Mouse (Mus musculus) left cerebral cortex, postnatal 36 days (tissue): Measurements from ENCODE around the gene Pkib. TPM values are rescaled to one million over a fixed set of nuclear protein-coding genes. Genes with fewer than 3 reads are reported as not detected.

Experiments
- DNase-seq, 2 experiments: peaks; one replicate each; pipeline ENCODE4 v3.0.0; 2021 to 2022; ENCODE audit warnings: low spot score in 2 of 2, mixed read lengths in 1 of 2
- intact Hi-C: fragments of 180-260 bp; cut with DNase I; formaldehyde crosslinking; loops from one replicate; pipeline ENCODE4 v1.15.1; 2025
- total RNA-seq, 2 experiments: library from RNA; stranded (reverse); gene quantifications; 2 replicates each; pipeline ENCODE4 v1.2.3; 2021

Pkib gene
- total RNA-seq, 2 experiments from 2014 or later = 9.7 to 13.1 TPM

DNA sequence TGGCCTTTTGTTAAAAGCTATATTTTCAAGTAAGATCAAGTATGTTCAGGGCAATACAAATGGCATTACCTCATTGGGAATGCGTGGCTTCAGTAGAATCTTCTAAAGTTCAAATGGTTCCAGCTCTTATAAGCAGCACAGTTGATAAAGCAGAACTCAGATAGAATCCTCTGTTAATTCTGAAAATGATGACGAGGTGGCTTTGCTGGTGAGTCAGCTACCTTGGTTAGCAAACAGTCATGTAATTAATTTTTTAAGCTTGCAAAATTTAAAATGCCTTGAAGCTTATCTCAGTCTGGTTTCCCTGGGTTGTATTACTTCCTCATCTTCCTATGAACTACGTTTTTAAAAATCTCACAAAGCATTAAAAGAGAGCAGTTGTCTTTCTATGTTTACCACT is 90.6 kb downstream of the Pkib start:
- DNase-seq = no peak
- intact Hi-C loops = loop anchor here (10.0 kb wide), 1 partner anchor 188 kb away; the partner anchor contains the start of gene Serinc1

DNA sequence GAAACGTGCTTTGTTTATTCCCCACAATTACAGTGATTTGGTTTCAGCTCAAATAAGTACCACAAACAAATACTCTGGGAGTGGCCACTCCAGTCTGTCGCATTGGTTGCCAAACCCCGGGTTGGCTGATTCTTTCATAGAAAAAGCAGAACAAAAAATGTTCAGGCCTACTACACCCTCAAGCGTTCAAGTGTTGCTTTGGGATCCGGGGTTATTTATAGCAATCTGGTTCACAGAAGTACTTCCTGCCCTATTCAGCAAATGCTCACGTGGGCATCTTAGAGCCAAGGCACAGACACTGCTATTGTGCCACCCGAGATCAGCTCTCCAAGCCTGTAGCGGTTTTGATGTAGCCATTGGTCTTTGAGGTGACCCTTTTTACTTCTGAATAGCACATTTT is 95.9 kb downstream of the Pkib start:
- no peak for DNase-seq
- intact Hi-C loops = loop anchor here (10.0 kb wide), 1 partner anchor 193 kb away; the partner anchor contains the start of gene Serinc1

GRCm38 (mm10) chr10:57731672-57732071 is 99.9 kb downstream of the Pkib start:
- DNase-seq = no peak
- intact Hi-C loops = no loop called here

DNA sequence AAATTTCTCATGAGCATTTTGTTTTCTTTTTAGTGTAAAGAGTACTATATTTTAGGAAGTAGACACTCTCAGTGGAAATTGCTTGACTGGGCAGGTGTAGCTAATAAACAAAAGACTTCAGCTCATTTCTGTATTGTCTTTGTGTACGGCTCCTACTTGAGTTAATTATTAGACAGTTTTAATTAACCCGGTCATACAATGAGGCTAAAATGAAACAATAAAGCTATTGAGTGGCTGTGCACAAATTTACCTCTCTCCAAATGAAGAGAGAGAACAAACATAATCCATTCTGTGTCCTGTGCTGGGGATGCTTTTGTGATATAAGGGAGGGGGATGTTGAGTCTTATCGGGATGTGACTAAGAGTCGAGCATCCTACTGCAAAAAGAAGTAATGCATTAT is 109.0 kb downstream of the Pkib start:
- DNase-seq = no peak
- intact Hi-C loops = loop anchor here (5.0 to 10.0 kb wide), 2 partner anchors 57 to 514 kb away; partner anchors contain the start of gene Gcc2

GRCm38 (mm10) chr10:57741351-57741750 is 109.6 kb downstream of the Pkib start:
- intact Hi-C loops = loop anchor here (5.0 to 10.0 kb wide), 2 partner anchors 56 to 513 kb away; partner anchors contain the start of gene Gcc2
- no peak for DNase-seq

DNA sequence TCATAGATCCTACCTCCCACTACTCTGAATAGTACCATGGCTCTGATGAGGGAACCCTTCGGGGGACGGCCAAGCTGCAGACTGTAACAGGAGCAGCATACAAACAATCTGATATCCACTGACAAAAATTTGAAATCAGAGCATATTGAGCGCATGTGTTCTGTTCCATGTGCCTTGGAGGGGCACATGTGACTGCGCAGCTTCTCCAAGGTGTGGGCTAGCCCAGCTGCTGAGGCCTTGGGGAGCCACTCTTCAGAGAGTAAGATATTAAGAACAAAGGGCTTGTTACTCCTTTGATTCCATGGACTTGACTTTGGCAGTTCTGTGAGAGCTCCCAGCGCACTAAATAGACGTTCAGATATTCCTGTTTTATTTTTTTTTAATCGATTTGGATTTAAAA is 111.3 kb downstream of the Pkib start:
- DNase-seq = no peak
- intact Hi-C loops = loop anchor here (1.0 to 10.0 kb wide), 3 partner anchors 54 to 512 kb away; partner anchors contain the start of gene Gcc2

- DNase-seq = peak; percentile 31 to 51
- intact Hi-C loops = loop anchor here (1.0 to 10.0 kb wide), 3 partner anchors 54 to 511 kb away; partner anchors contain the start of gene Gcc2
Observed at GRCm38 (mm10) chr10:57743606-57744016, 111.8 kb downstream of the Pkib start.

DNA sequence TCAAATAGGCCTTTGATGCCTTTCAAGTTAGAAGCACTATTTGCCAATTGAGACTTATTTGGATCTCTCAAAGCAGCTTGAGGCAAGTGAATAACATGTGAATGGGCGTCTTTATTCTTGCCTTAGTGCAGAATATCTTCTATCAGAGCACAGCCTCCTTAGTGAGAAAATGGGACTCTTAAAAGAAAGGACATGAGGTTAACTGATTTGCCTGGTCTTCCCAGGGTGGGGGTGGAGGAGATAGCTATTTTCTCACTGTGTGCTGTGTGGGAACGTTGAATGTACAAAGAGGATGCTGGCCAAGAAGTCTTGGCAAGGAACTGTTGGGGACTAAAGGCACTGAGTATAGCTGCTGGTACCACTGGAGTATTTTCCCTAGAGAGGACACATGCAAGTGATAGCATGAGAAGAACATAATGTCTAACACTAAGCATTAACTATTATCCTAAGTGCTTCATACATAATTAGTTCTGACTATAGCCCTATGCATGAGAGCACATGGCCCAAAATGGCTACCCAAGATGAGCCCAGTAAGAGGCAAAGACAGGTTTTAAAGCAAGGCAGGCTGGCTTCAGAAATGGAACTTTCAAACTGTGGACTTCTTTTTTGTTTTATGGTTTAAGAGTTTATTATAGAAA is 112.5 kb downstream of the Pkib start:
- intact Hi-C loops = loop anchor here (5.0 to 10.0 kb wide), 2 partner anchors 53 to 511 kb away; partner anchors contain the start of gene Gcc2
- DNase-seq = no peak

DNA sequence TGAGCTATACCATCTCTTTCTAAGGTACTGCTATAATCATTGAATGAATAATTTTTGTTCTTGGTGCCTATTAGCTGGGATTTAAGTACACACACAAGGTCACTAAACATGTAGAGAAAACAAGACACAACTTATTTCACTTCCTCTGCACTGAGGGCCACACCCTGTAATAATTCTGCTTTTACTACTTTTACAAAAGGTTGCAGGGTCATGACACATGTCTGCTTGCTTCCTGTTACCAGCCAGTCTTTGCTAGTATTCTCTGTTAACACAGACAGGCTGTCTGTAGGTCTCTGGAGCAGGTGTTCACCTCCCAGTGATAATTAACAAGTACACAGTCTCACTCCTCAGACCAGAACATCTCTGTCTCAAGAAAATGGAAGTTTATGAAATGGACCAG is 113.7 kb downstream of the Pkib start:
- intact Hi-C loops = loop anchor here (10.0 kb wide), 1 partner anchor 509 kb away; the partner anchor contains the start of gene Gcc2

DNA sequence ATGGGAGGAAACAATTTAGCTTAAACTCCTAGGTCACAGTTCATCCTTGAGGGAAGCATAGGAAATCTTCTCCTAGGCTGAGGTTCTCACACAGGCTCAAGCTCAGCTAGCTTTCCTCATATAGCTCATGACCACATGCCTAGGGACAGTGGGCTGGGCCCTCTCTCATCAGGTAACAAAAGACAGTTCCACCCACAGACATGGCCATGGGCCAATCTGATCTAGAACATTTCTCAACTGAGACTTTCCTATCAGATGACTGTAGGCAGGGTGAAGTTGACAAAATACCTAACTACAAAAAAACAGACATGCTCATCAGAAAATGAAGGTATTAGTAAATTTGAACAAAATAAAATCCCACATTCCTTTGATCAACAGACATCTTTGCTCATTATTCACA is 115.3 kb downstream of the Pkib start:
- intact Hi-C loops = loop anchor here (10.0 kb wide), 1 partner anchor 508 kb away; the partner anchor contains the start of gene Gcc2
- no peak for DNase-seq

More for the DNA sequence above, 113.7 kb downstream of the Pkib start:
- no peak for DNase-seq

GRCm38 (mm10) chr10:57753343-57753742 is 121.6 kb downstream of the Pkib start:
- intact Hi-C loops = no loop called here
- no peak for DNase-seq

DNA sequence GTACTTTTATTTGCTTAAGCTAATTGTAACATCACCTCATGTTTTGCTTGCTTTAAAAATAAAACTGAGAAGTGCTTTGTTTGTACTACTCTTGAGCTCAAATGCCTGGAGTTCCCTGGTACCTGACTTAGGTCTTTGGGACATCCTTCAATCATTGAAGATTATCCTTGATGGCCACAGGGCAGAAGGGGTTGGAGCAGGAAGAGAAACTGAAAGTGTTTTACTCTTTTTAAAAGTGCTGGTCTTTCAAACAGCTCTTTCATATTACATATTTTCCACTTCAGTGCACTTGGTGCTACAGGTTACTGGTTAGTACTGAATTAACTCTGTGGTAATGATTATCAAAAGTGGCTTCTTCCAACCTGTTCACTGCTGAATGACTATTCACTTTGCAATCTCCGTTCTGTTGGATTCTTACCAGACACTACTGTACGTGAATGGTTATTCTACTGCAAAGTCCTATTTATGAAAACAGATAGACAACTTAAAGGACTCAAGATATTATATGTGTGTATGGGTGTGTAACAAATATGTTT is 123.5 kb downstream of the Pkib start:
- DNase-seq = no peak
- intact Hi-C loops = no loop called here

GRCm38 (mm10) chr10:57758999-57759398 is 127.2 kb downstream of the Pkib start:
- intact Hi-C loops = no loop called here
- DNase-seq = no peak

- DNase-seq = no peak
- intact Hi-C loops = no loop called here
Observed at GRCm38 (mm10) chr10:57760694-57761093, 128.9 kb downstream of the Pkib start.

- intact Hi-C loops = no loop called here
- no peak for DNase-seq
Observed at GRCm38 (mm10) chr10:57763044-57763443, 131.3 kb downstream of the Pkib start.

GRCm38 (mm10) chr10:57783289-57784130 is 151.7 kb downstream of the Pkib start:
- intact Hi-C loops = no loop called here
- DNase-seq = peak; percentile 37 to 41

- intact Hi-C loops = no loop called here
- DNase-seq = peak; percentile 36 to 56
Observed at GRCm38 (mm10) chr10:57784131-57784875, 152.5 kb downstream of the Pkib start.

DNA sequence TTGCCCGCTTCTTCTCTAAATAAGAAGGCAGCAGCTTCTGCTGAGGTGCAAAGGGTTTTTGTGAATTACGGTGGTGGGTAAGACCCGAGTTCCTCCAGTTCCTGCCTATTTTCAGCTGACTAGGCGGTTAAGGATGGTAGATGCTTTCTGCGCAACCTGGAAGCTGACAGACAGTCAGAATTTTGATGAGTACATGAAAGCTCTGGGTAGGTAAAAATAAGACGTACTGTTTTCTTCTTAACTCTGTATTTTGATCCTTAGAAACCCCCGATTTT is 153.0 kb downstream of the Pkib start, which contains the start of gene Fabp7:
Gene Fabp7 (plus strand): TSS at position 6 of the 275 bp plus-strand sequence.
- intact Hi-C loops = no loop called here

DNA sequence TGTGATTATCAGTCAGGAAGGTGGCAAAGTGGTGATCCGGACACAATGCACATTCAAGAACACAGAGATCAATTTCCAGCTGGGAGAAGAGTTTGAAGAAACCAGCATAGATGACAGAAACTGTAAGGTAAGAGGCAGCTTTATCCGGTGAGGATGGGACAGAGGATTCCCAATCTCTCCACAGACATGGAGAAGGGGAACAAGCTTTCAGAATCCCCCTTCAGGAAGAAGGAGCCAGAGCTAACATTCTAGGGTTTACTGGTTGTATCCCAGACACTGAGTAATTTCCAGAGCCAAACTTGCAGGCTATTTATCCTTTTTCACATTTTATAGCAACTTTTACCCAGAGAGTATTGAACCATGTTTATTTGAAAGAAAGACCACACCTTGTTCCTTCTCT is 153.8 kb downstream of the Pkib start:
- no peak for DNase-seq
- intact Hi-C loops = no loop called here

More for the DNA sequence above, 153.0 kb downstream of the Pkib start, which contains the start of gene Fabp7:
- no peak for DNase-seq
